Mouse (Mus musculus): ENCODE results near the gene Tmem117.

DNA sequence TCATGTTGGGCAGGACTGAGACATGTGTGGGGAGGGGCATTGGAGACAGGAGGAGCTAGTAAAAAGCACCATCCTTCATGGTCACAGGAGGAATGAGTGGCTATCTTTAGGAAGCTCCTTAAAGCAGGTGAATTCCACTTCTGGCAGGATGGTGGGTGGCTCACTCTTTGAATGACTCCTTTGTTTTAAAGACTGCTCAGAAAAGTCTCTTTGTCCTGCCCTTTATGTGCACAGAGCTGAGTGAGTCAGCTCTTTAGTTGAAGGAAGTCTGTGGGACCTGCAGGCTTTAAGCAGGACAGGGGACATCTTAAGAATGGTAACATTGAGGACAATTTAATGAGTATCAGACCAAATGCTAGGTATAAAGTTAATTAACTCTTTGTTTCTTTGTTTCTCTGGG lies 8.1 kb upstream of the Tmem117 start:
- TF ChIP-seq CTCF (conservative IDR thresholded peaks at IDR 0.05; ENCODE audit: insufficient read depth, insufficient read length, low read depth, low read length): no peak
- no peak for TF ChIP-seq POLR2A (IDR thresholded peaks at IDR 0.05; ENCODE audit: low read depth, low read length)
